Mouse (Mus musculus): Measurements from ENCODE around the gene Sh3kbp1. TPM values are rescaled to one million over a fixed set of nuclear protein-coding genes. Genes with fewer than 3 reads are reported as not detected.

Gene Sh3kbp1
- polyA plus RNA-seq, 1 experiment from 2014 or later: 39.1 TPM

GRCm38 (mm10) chrX:159971091-159971779, 344.2 kb downstream of the Sh3kbp1 start:
- H3K9me3 ChIP-seq (replicated peaks): no peaks in the 10 kb centered on the region
- H3K36me3 ChIP-seq: no peaks in the 10 kb centered on the region; the same call in 1 of the 2 replicates
- no peaks in the 10 kb centered on the region for H3K4me1 ChIP-seq
- 57% methylated on average over 3 of the region's 3 CpGs for WGBS
- no peak overlapping the region for H3K9ac ChIP-seq
- H3K4me3 ChIP-seq (replicated peaks): no peak overlapping the region
- H3K27me3 ChIP-seq: peaks cover 10% of the 10 kb centered on the region; the same call in 1 of the 2 replicates
- no peak overlapping the region for H3K4me2 ChIP-seq (replicated peaks)
- H3K27ac ChIP-seq (replicated peaks): no peak overlapping the region
- no peak for ATAC-seq (ENCODE audit: insufficient number of reproducible peaks, low FRiP score, low TSS enrichment, low read depth)

GRCm38 (mm10) chrX:159973730-159974129, 346.7 kb downstream of the Sh3kbp1 start:
- no peak for ATAC-seq (ENCODE audit: insufficient number of reproducible peaks, low FRiP score, low TSS enrichment, low read depth)
- H3K27ac ChIP-seq (replicated peaks): no peak overlapping the region
- H3K27me3 ChIP-seq: peaks cover 7% of the 10 kb centered on the region; the same call in 1 of the 2 replicates
- no peaks in the 10 kb centered on the region for H3K9me3 ChIP-seq (replicated peaks)
- H3K4me1 ChIP-seq: no peaks in the 10 kb centered on the region
- H3K36me3 ChIP-seq: no peaks in the 10 kb centered on the region
- no peak overlapping the region for H3K4me2 ChIP-seq (replicated peaks)
- H3K9ac ChIP-seq: no peak overlapping the region
- no peak overlapping the region for H3K4me3 ChIP-seq (replicated peaks)
- WGBS: 31% methylated on average over 5 of the region's 5 CpGs

- no peak overlapping the region for H3K4me3 ChIP-seq (replicated peaks)
- H3K4me2 ChIP-seq (replicated peaks): no peak overlapping the region
- H3K27me3 ChIP-seq: peaks cover 7% of the 10 kb centered on the region; the same call in 1 of the 2 replicates
- 53% methylated on average over 3 of the region's 3 CpGs for WGBS
- H3K9ac ChIP-seq: no peak overlapping the region
- H3K4me1 ChIP-seq: no peaks in the 10 kb centered on the region
- H3K36me3 ChIP-seq: no peaks in the 10 kb centered on the region
- H3K27ac ChIP-seq (replicated peaks): no peak overlapping the region
- H3K9me3 ChIP-seq (replicated peaks): no peaks in the 10 kb centered on the region
- no peak for ATAC-seq (ENCODE audit: insufficient number of reproducible peaks, low FRiP score, low TSS enrichment, low read depth)
Observed at GRCm38 (mm10) chrX:159976243-159976642, 349.2 kb downstream of the Sh3kbp1 start.

- Histone ChIP-seq H3K9ac (no peak within 1 kb of the TSS), H3K4me3 (replicated peaks) (peak within 1 kb of the TSS; percentile 46), H3K4me1 (no peaks in the 10 kb centered on the region), H3K9me3 (replicated peaks) (no peaks in the 10 kb centered on the region), H3K27ac (replicated peaks) (no peak within 1 kb of the TSS), H3K36me3 (no peaks in the 10 kb centered on the region), H3K4me2 (replicated peaks) (peak within 1 kb of the TSS; percentile 80), H3K27me3 (peaks cover 13% of the 10 kb centered on the region)
- ATAC-seq (ENCODE audit: insufficient number of reproducible peaks, low FRiP score, low TSS enrichment, low read depth): peak; percentile 57
- WGBS: 23% methylated on average over 79 of the region's 108 CpGs
Observed at GRCm38 (mm10) chrX:159988002-159988960, 361.2 kb downstream of the Sh3kbp1 start, which contains the start of gene Map3k15. TSS of gene Map3k15 (plus strand) at chrX:159988433.

- no peaks in the 10 kb centered on the region for H3K9me3 ChIP-seq (replicated peaks)
- 87% methylated on average over 6 of the region's 6 CpGs for WGBS
- no peaks in the 10 kb centered on the region for H3K4me1 ChIP-seq
- no peak overlapping the region for H3K4me2 ChIP-seq (replicated peaks)
- no peaks in the 10 kb centered on the region; the same call in 1 of the 2 replicates for H3K27me3 ChIP-seq
- H3K27ac ChIP-seq (replicated peaks): no peak overlapping the region
- no peak overlapping the region for H3K9ac ChIP-seq
- no peak for ATAC-seq (ENCODE audit: insufficient number of reproducible peaks, low FRiP score, low TSS enrichment, low read depth)
- no peaks in the 10 kb centered on the region for H3K36me3 ChIP-seq
- H3K4me3 ChIP-seq (replicated peaks): no peak overlapping the region
Observed at GRCm38 (mm10) chrX:159995808-159996207, 368.7 kb downstream of the Sh3kbp1 start.

Other genes with a start within 250 kb of the Sh3kbp1 start
- 2.4 and 3.0 TPM in 2 replicates for gene Map7d2, start 212.7 kb upstream of the Sh3kbp1 start, polyA plus RNA-seq (2015; fragmentation: Nextera tagmentation; extraction: Ambion mirVana)
- 18.2 and 19.6 TPM in 2 replicates for gene Bclaf3, start 100.6 kb upstream of the Sh3kbp1 start, polyA plus RNA-seq (2015; fragmentation: Nextera tagmentation; extraction: Ambion mirVana)

All from embryonic facial prominence, embryonic 15.5 days (tissue).